Mouse (Mus musculus): Measurements from ENCODE around the gene Carhsp1. TPM values are rescaled to one million over a fixed set of nuclear protein-coding genes. Genes with fewer than 3 reads are reported as not detected.

The Carhsp1 gene
- polyA plus RNA-seq, 2 experiments = 29.9 to 60.7 TPM

DNA sequence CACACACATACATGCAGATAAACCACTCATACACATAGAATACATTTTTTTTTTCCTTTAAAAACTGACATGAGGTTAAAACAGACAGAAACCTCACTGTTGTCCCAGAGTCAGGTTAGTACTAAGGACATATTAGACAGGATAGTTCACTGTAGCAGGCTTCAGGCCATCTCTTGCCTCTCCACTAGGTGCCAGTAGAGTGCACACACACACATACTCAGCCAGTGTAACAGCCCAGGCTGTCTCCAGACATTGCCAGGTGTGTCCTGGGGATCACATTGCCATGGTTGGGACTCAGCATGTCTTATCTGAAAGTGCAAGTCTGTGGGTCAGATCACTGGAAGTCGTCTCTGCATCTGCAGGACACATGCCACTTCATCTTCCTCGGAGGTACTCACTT is 28.1 kb downstream of the Carhsp1 start:
- no peak overlapping the region for H3K4me3 ChIP-seq (replicated peaks; ENCODE audit: low read length)
- 75% methylated on average over 2 of the region's 2 CpGs for WGBS
- peaks cover 67% of the 10 kb centered on the region for H3K36me3 ChIP-seq (ENCODE audit: control insufficient read depth, insufficient read depth, low read length)
- no peak for DNase-seq (ENCODE audit: low spot score)
- no peaks in the 10 kb centered on the region for H3K27me3 ChIP-seq (ENCODE audit: control insufficient read depth, insufficient read depth, low read length)
- TF ChIP-seq POLR2A (IDR thresholded peaks at IDR 0.05; ENCODE audit: borderline replicate concordance, extremely low read depth, insufficient read depth, insufficient read length) = no peak
- H3K9me3 ChIP-seq (ENCODE audit: control insufficient read depth, low read length) = no peaks in the 10 kb centered on the region
- H3K27ac ChIP-seq (replicated peaks; ENCODE audit: low read depth, low read length) = no peak overlapping the region
- H3K4me1 ChIP-seq (ENCODE audit: control insufficient read depth, insufficient read depth, low read length) = no peaks in the 10 kb centered on the region
- H3K4me2 ChIP-seq (replicated peaks; ENCODE audit: low read depth, low read length, severe bottlenecking) = no peak overlapping the region
- ATAC-seq (ENCODE audit: low FRiP score, low read depth) = no peak
- no peak overlapping the region for H3K9ac ChIP-seq (ENCODE audit: low read depth, low read length, severe bottlenecking)

DNA sequence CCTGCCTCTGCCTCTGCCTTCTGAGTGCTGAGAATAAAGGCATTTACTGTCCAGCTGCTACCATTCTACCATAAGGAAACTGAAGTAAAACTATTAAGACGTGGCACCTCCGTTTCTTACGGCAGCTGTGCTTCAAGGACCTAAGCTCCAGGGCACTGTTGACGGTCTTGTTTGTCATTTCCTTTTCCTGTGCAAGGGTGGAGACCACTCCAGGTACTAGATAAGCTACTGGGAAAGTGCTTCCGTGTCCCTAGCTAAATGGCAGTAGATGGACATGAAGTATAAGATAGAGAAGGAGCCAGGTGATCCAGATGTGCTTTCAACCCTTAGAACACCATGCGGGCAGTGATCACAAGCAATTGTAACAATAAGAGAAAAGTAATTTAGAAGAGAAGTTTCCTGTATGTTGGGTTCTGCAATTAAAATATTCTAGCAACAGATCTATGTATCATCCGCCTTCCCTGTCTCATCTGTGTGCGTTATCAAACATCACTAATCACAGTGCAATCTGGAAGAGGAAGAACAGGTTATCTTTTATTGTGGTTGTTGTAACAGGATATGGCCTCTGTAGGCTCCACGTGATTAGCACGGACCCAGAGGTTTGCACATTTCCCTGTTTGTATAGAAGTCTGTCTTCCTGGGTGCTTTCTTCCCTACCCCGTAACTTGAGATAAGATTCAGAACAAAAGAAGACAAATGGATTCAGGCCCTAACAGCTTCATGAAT is 32.3 kb downstream of the Carhsp1 start:
- TF ChIP-seq POLR2A (IDR thresholded peaks at IDR 0.05; ENCODE audit: borderline replicate concordance, extremely low read depth, insufficient read depth, insufficient read length) = no peak
- no peak overlapping the region for H3K27ac ChIP-seq (replicated peaks; ENCODE audit: low read depth, low read length)
- H3K9me3 ChIP-seq (ENCODE audit: control insufficient read depth, low read length) = no peaks in the 10 kb centered on the region
- H3K4me2 ChIP-seq (replicated peaks; ENCODE audit: low read depth, low read length, severe bottlenecking) = no peak overlapping the region
- no peak overlapping the region for H3K9ac ChIP-seq (ENCODE audit: low read depth, low read length, severe bottlenecking)
- ATAC-seq (ENCODE audit: low FRiP score, low read depth) (no peak), DNase-seq (ENCODE audit: low spot score) (no peak)
- H3K4me1 ChIP-seq (ENCODE audit: control insufficient read depth, insufficient read depth, low read length) = peaks cover 9% of the 10 kb centered on the region
- H3K36me3 ChIP-seq (ENCODE audit: control insufficient read depth, insufficient read depth, low read length) = peaks cover 38% of the 10 kb centered on the region
- no peaks in the 10 kb centered on the region for H3K27me3 ChIP-seq (ENCODE audit: control insufficient read depth, insufficient read depth, low read length)
- H3K4me3 ChIP-seq (replicated peaks; ENCODE audit: low read length) = no peak overlapping the region
- 88% methylated on average over 11 of the region's 11 CpGs for WGBS

GRCm38 (mm10) chr16:8638131-8638530 is 33.8 kb downstream of the Carhsp1 start:
- ATAC-seq (ENCODE audit: low FRiP score, low read depth) = no peak
- peak overlapping the region; percentile 79 for H3K27ac ChIP-seq (replicated peaks; ENCODE audit: low read depth, low read length)

DNA sequence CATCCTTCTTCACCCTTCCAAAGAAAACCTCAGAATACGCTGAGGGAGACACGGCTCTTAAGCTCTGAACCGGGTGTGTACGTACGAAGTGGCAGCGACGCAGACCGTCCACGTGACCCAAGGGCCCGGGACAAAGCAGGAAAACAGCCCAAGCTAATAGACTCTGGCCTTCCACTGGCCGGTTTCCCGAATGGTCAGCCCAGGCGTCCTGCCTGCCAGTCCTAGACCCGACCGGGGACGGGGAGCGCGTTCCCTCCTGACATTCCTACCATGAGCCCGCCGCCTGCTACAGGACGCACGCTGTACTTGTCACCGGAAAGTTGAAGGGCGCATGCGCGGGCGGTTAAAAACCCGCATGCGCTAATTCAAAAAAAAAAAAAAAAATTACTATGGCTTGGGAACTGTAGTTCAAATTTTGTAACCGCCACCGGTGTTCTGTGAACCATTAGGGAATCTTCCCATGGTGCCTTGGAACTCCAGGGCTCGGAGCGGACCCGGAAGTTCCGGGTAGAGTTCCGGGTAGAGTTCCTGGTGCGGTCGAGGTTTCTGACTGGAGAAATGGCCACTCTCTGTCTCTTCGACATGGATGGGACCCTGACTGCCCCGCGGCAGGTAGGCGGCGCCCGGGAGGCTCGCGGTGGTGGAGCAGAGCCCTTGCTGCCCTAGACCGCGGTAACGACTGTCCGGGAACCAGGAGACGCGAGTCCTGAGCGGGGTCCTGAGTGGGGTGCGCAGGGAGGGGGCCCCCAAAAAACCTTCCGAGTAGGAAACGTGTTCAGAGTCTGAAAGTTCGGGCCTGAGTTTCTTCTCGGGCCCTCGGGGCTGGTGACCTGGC is 34.5 kb downstream of the Carhsp1 start, which contains the start of the genes Pmm2 and Tmem186:
Gene Pmm2 (plus strand): TSS at position 458 of the 835 bp plus-strand sequence.
Gene Tmem186 (minus strand): TSS at position 496 of the 835 bp plus-strand sequence.
- H3K4me3 ChIP-seq (replicated peaks; ENCODE audit: low read length) = peak within 1 kb of the TSS; percentile 80
- DNase-seq (ENCODE audit: low spot score) = peak; percentile 96
- peaks cover 27% of the 10 kb centered on the region for H3K36me3 ChIP-seq (ENCODE audit: control insufficient read depth, insufficient read depth, low read length)
- H3K9me3 ChIP-seq (ENCODE audit: control insufficient read depth, low read length) = no peaks in the 10 kb centered on the region
- H3K27me3 ChIP-seq (ENCODE audit: control insufficient read depth, insufficient read depth, low read length) = no peaks in the 10 kb centered on the region
- peaks cover 9% of the 10 kb centered on the region for H3K4me1 ChIP-seq (ENCODE audit: control insufficient read depth, insufficient read depth, low read length)
- peak within 1 kb of the TSS; percentile 83 for H3K4me2 ChIP-seq (replicated peaks; ENCODE audit: low read depth, low read length, severe bottlenecking)
- peak; percentile 95 for ATAC-seq (ENCODE audit: low FRiP score, low read depth)
- H3K27ac ChIP-seq (replicated peaks; ENCODE audit: low read depth, low read length) = peak within 1 kb of the TSS; percentile 79
- under 1% methylated on average over 59 of the region's 59 CpGs for WGBS
- TF ChIP-seq POLR2A (IDR thresholded peaks at IDR 0.05; ENCODE audit: borderline replicate concordance, extremely low read depth, insufficient read depth, insufficient read length) = 0 out of 2 replicates have a peak, but pooled peaks have one; percentile 10
- H3K9ac ChIP-seq (ENCODE audit: low read depth, low read length, severe bottlenecking) = peak within 1 kb of the TSS; percentile 67

More at GRCm38 (mm10) chr16:8638131-8638530, 33.8 kb downstream of the Carhsp1 start:
- DNase-seq (ENCODE audit: low spot score) = no peak
- H3K9me3 ChIP-seq (ENCODE audit: control insufficient read depth, low read length) = no peaks in the 10 kb centered on the region
- peak overlapping the region; percentile 80 for H3K4me3 ChIP-seq (replicated peaks; ENCODE audit: low read length)
- H3K9ac ChIP-seq (ENCODE audit: low read depth, low read length, severe bottlenecking) = peak overlapping the region; percentile 67
- H3K4me2 ChIP-seq (replicated peaks; ENCODE audit: low read depth, low read length, severe bottlenecking) = peak overlapping the region; percentile 83
- H3K4me1 ChIP-seq (ENCODE audit: control insufficient read depth, insufficient read depth, low read length) = peaks cover 9% of the 10 kb centered on the region
- H3K27me3 ChIP-seq (ENCODE audit: control insufficient read depth, insufficient read depth, low read length) = no peaks in the 10 kb centered on the region
- TF ChIP-seq POLR2A (IDR thresholded peaks at IDR 0.05; ENCODE audit: borderline replicate concordance, extremely low read depth, insufficient read depth, insufficient read length) = no peak
- H3K36me3 ChIP-seq (ENCODE audit: control insufficient read depth, insufficient read depth, low read length) = peaks cover 28% of the 10 kb centered on the region
- 46% methylated on average over 7 of the region's 7 CpGs for WGBS

- WGBS = 0% methylated on average over 13 of the region's 13 CpGs
- peaks cover 28% of the 10 kb centered on the region for H3K36me3 ChIP-seq (ENCODE audit: control insufficient read depth, insufficient read depth, low read length)
Measured at GRCm38 (mm10) chr16:8636867-8637216, 35.1 kb downstream of the Carhsp1 start.

More at GRCm38 (mm10) chr16:8636867-8637216, 35.1 kb downstream of the Carhsp1 start:
- DNase-seq (ENCODE audit: low spot score) (no peak), ATAC-seq (ENCODE audit: low FRiP score, low read depth) (peak; percentile 4; the same call in 1 of the 2 replicates)
- H3K4me1 ChIP-seq (ENCODE audit: control insufficient read depth, insufficient read depth, low read length) = peaks cover 9% of the 10 kb centered on the region
- H3K9ac ChIP-seq (ENCODE audit: low read depth, low read length, severe bottlenecking) = peak overlapping the region; percentile 67
- H3K9me3 ChIP-seq (ENCODE audit: control insufficient read depth, low read length) = no peaks in the 10 kb centered on the region
- no peak for TF ChIP-seq POLR2A (IDR thresholded peaks at IDR 0.05; ENCODE audit: borderline replicate concordance, extremely low read depth, insufficient read depth, insufficient read length)
- H3K27ac ChIP-seq (replicated peaks; ENCODE audit: low read depth, low read length) = peak overlapping the region; percentile 79
- no peaks in the 10 kb centered on the region for H3K27me3 ChIP-seq (ENCODE audit: control insufficient read depth, insufficient read depth, low read length)
- peak overlapping the region; percentile 83 for H3K4me2 ChIP-seq (replicated peaks; ENCODE audit: low read depth, low read length, severe bottlenecking)
- H3K4me3 ChIP-seq (replicated peaks; ENCODE audit: low read length) = peak overlapping the region; percentile 80
